Comparison of ENCODE assay signal across 8 mouse cellular contexts in the genomic region with DNA sequence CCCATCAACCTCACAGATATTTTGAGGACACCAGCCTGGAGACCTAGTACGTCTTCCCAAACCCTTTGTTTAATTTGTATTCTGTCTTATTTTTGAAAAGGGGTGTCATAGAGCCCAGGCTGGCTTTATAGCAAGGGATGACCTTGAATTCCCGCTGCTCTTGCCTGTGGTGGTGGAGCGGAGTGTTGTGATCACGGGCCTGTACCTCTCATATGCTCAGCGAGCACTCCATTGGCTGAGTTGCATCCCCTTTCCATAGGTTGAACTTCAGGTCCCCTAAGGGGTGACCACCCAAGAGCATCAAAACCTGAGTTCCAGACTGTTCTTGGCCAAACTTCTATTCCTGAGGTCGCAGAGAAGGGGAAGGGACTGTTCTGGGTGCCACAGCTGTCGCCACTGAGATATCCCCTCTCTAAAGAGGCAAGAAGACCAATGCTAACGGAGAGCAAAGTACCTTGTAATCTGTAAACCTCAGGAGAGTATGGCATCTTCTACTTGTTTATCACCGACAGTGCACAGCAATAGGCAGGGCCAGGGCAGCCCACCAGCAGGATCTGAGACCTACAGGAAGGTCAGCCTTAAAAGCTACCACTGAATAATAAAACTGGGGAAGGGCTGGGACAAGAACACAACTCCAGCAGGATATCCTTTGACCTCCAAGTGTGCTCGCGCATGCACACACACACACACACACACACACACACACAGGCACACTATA. TPM values are rescaled to one million over a fixed set of nuclear protein-coding genes. Genes with fewer than 3 reads are reported as not detected.
DNase-seq lines count a peak whose midpoint lies in the region; ATAC-seq and TF ChIP-seq lines count a peak whose summit lies in the region.

No protein-coding gene starts in this region.

- peak overlapping the region; percentile 25; the same call in 1 of the 2 replicates for H3K4me3 ChIP-seq in heart, postnatal 0 days (ENCODE audit: low read depth, low read length)
- no peak overlapping the region for H3K4me3 ChIP-seq in embryonic facial prominence, embryonic 11.5 days (ENCODE audit: low read depth, low read length)
- peak overlapping the region; percentile 10; the same call in 1 of the 2 replicates for H3K4me3 ChIP-seq in hindbrain, embryonic 12.5 days
- peak overlapping the region; percentile 39 for H3K4me3 ChIP-seq in midbrain, embryonic 10.5 days

- H3K9ac ChIP-seq in heart, postnatal 0 days (replicated peaks; ENCODE audit: low read depth, low read length) = no peak overlapping the region
- peak overlapping the region; percentile 30; the same call in 1 of the 2 replicates for H3K9ac ChIP-seq in embryonic facial prominence, embryonic 11.5 days (replicated peaks; ENCODE audit: low read length)
- 0 out of 2 replicates have a peak overlapping the region, but pooled peaks have one; percentile 19 for H3K9ac ChIP-seq in hindbrain, embryonic 12.5 days

- WGBS in heart, postnatal 0 days = 69% methylated on average over 11 of the region's 11 CpGs
- 77% methylated on average over 11 of the region's 11 CpGs for WGBS in embryonic facial prominence, embryonic 11.5 days
- 75% methylated on average over 11 of the region's 11 CpGs for WGBS in hindbrain, embryonic 12.5 days
- WGBS in midbrain, embryonic 10.5 days = 78% methylated on average over 11 of the region's 11 CpGs

- no peak for TF ChIP-seq CTCF in heart, postnatal 0 days (IDR thresholded peaks at IDR 0.05; ENCODE audit: low read depth)

- DNase-seq in heart, postnatal 0 days (ENCODE audit: low spot score) = no peak
- no peak for DNase-seq in heart, postnatal 4 days
- no peak for DNase-seq in embryonic facial prominence, embryonic 11.5 days (ENCODE audit: low spot score)
- DNase-seq in midbrain, embryonic 10.5 days (ENCODE audit: low spot score) = no peak
- no peak for DNase-seq in testis, postnatal 10 days (ENCODE audit: low spot score)
- DNase-seq in lung, postnatal 14 days = no peak
- no peak for DNase-seq in ovary, postnatal 10 days (ENCODE audit: low spot score)

- no peaks in the 10 kb centered on the region for H3K9me3 ChIP-seq in heart, postnatal 0 days (replicated peaks; ENCODE audit: control insufficient read depth, low read length)
- no peaks in the 10 kb centered on the region for H3K9me3 ChIP-seq in embryonic facial prominence, embryonic 11.5 days (replicated peaks; ENCODE audit: control insufficient read depth, low read length)
- no peaks in the 10 kb centered on the region for H3K9me3 ChIP-seq in hindbrain, embryonic 12.5 days (replicated peaks)
- H3K9me3 ChIP-seq in midbrain, embryonic 10.5 days (replicated peaks) = no peaks in the 10 kb centered on the region

- H3K4me1 ChIP-seq in heart, postnatal 0 days (ENCODE audit: control insufficient read depth, insufficient read depth) = peaks cover 19% of the 10 kb centered on the region; the same call in 1 of the 2 replicates
- H3K4me1 ChIP-seq in embryonic facial prominence, embryonic 11.5 days (ENCODE audit: control insufficient read depth, insufficient read depth, low read length) = 0 out of 2 replicates have a peak, but pooled peaks cover 3% of the 10 kb centered on the region
- peaks cover 14% of the 10 kb centered on the region for H3K4me1 ChIP-seq in hindbrain, embryonic 12.5 days
- peaks cover 19% of the 10 kb centered on the region for H3K4me1 ChIP-seq in midbrain, embryonic 10.5 days

- peak overlapping the region; percentile 53 for H3K4me2 ChIP-seq in heart, postnatal 0 days (ENCODE audit: low read depth, low read length)
- H3K4me2 ChIP-seq in embryonic facial prominence, embryonic 11.5 days (ENCODE audit: low read depth, low read length) = no peak overlapping the region; the same call in 1 of the 2 replicates
- peak overlapping the region; percentile 44 for H3K4me2 ChIP-seq in hindbrain, embryonic 12.5 days (replicated peaks)

- no peaks in the 10 kb centered on the region for H3K27me3 ChIP-seq in heart, postnatal 0 days (ENCODE audit: control insufficient read depth, insufficient read depth, low read length)
- H3K27me3 ChIP-seq in embryonic facial prominence, embryonic 11.5 days (ENCODE audit: control insufficient read depth, insufficient read depth, low read length) = no peaks in the 10 kb centered on the region
- H3K27me3 ChIP-seq in hindbrain, embryonic 12.5 days = no peaks in the 10 kb centered on the region
- no peaks in the 10 kb centered on the region for H3K27me3 ChIP-seq in midbrain, embryonic 10.5 days (ENCODE audit: low read depth, poor library complexity, severe bottlenecking)

- H3K27ac ChIP-seq in heart, postnatal 0 days (ENCODE audit: low read depth) = peak overlapping the region; percentile 28; the same call in 1 of the 2 replicates
- no peak overlapping the region for H3K27ac ChIP-seq in embryonic facial prominence, embryonic 11.5 days (replicated peaks; ENCODE audit: low read depth, low read length)
- H3K27ac ChIP-seq in hindbrain, embryonic 12.5 days = no peak overlapping the region; the same call in 1 of the 2 replicates
- H3K27ac ChIP-seq in midbrain, embryonic 10.5 days (replicated peaks) = peak overlapping the region; percentile 89

- ATAC-seq in heart, postnatal 0 days (ENCODE audit: insufficient read depth, low read depth) = no peak
- ATAC-seq in embryonic facial prominence, embryonic 11.5 days (replicated peaks; ENCODE audit: insufficient number of reproducible peaks, low FRiP score, low TSS enrichment, low read depth) = no peak
- peak; percentile 30; the same call in 1 of the 2 replicates for ATAC-seq in hindbrain, embryonic 12.5 days (ENCODE audit: low FRiP score)

- no peaks in the 10 kb centered on the region for H3K36me3 ChIP-seq in heart, postnatal 0 days (replicated peaks; ENCODE audit: control insufficient read depth, insufficient read depth, low read length)
- H3K36me3 ChIP-seq in embryonic facial prominence, embryonic 11.5 days (replicated peaks; ENCODE audit: control insufficient read depth, insufficient read depth, low read depth, low read length) = no peaks in the 10 kb centered on the region
- no peaks in the 10 kb centered on the region for H3K36me3 ChIP-seq in hindbrain, embryonic 12.5 days
- H3K36me3 ChIP-seq in midbrain, embryonic 10.5 days = no peaks in the 10 kb centered on the region

- no peak for TF ChIP-seq EP300 in heart, postnatal 0 days (IDR thresholded peaks at IDR 0.05; ENCODE audit: low read depth)

RNA-seq across cellular contexts. Expression of gene Sgca, which starts 3.5 kb away (rescaled TPM):
- total RNA-seq in heart, postnatal 0 days (2014; rRNA removed; ENCODE audit: low replicate concordance) = 47.5 and 313 TPM in 2 replicates
- polyA plus RNA-seq in heart, postnatal 0 days (2015; fragmentation: Nextera tagmentation; extraction: Ambion mirVana) = 62.2 and 62.4 TPM in 2 replicates
- 10 to 100 TPM; 67.0 to 89.1 TPM for total RNA-seq in heart, postnatal 4 days (2021)
- 0.38 and 0.84 TPM in 2 replicates for polyA plus RNA-seq in embryonic facial prominence, embryonic 11.5 days (2014; fragmentation: Nextera tagmentation; extraction: Ambion mirVana)
- 0.43 and 1.5 TPM in 2 replicates for polyA plus RNA-seq in hindbrain, embryonic 12.5 days (2016; fragmentation: Nextera tagmentation; extraction: Ambion mirVana)
- 0.20 TPM in 1 of 2 replicates, not detected in the other for polyA plus RNA-seq in midbrain, embryonic 10.5 days (2016; fragmentation: Nextera tagmentation; extraction: Ambion mirVana)

RNA-seq across cellular contexts. Expression of gene Ppp1r9b, which starts 11.2 kb away (rescaled TPM):
- total RNA-seq in heart, postnatal 0 days (2014; rRNA removed; ENCODE audit: low replicate concordance) = 27.6 and 38.6 TPM in 2 replicates
- 4.5 and 4.7 TPM in 2 replicates for polyA plus RNA-seq in heart, postnatal 0 days (2015; fragmentation: Nextera tagmentation; extraction: Ambion mirVana)
- 10 to 100 TPM; 45.3 to 46.3 TPM for total RNA-seq in heart, postnatal 4 days (2021)
- polyA plus RNA-seq in embryonic facial prominence, embryonic 11.5 days (2014; fragmentation: Nextera tagmentation; extraction: Ambion mirVana) = 9.9 and 10.5 TPM in 2 replicates
- polyA plus RNA-seq in hindbrain, embryonic 12.5 days (2016; fragmentation: Nextera tagmentation; extraction: Ambion mirVana) = 16.8 and 18.5 TPM in 2 replicates
- polyA plus RNA-seq in midbrain, embryonic 10.5 days (2016; fragmentation: Nextera tagmentation; extraction: Ambion mirVana) = 8.6 and 9.0 TPM in 2 replicates

RNA-seq across cellular contexts. Expression of gene Hils1, which starts 12.2 kb away (rescaled TPM):
- total RNA-seq in heart, postnatal 0 days (2014; rRNA removed; ENCODE audit: low replicate concordance) = not detected in 2 replicates
- 0.27 TPM in 1 of 2 replicates, not detected in the other for polyA plus RNA-seq in heart, postnatal 0 days (2015; fragmentation: Nextera tagmentation; extraction: Ambion mirVana)
- not detected for total RNA-seq in heart, postnatal 4 days (2021)
- not detected in 2 replicates for polyA plus RNA-seq in embryonic facial prominence, embryonic 11.5 days (2014; fragmentation: Nextera tagmentation; extraction: Ambion mirVana)
- polyA plus RNA-seq in hindbrain, embryonic 12.5 days (2016; fragmentation: Nextera tagmentation; extraction: Ambion mirVana) = not detected in 2 replicates
- polyA plus RNA-seq in midbrain, embryonic 10.5 days (2016; fragmentation: Nextera tagmentation; extraction: Ambion mirVana) = not detected in 2 replicates

RNA-seq across cellular contexts. Expression of gene Samd14, which starts 30.1 kb away (rescaled TPM):
- total RNA-seq in heart, postnatal 0 days (2014; rRNA removed; ENCODE audit: low replicate concordance) = 6.2 and 9.5 TPM in 2 replicates
- 4.6 and 4.8 TPM in 2 replicates for polyA plus RNA-seq in heart, postnatal 0 days (2015; fragmentation: Nextera tagmentation; extraction: Ambion mirVana)
- total RNA-seq in heart, postnatal 4 days (2021) = 1 to 10 TPM; 9.1 to 9.5 TPM
- polyA plus RNA-seq in embryonic facial prominence, embryonic 11.5 days (2014; fragmentation: Nextera tagmentation; extraction: Ambion mirVana) = 31.1 and 33.9 TPM in 2 replicates
- 94.6 and 106 TPM in 2 replicates for polyA plus RNA-seq in hindbrain, embryonic 12.5 days (2016; fragmentation: Nextera tagmentation; extraction: Ambion mirVana)
- 40.8 and 58.6 TPM in 2 replicates for polyA plus RNA-seq in midbrain, embryonic 10.5 days (2016; fragmentation: Nextera tagmentation; extraction: Ambion mirVana)

RNA-seq across cellular contexts. Expression of gene Col1a1, which starts 43.6 kb away (rescaled TPM):
- 263 and 322 TPM in 2 replicates for total RNA-seq in heart, postnatal 0 days (2014; rRNA removed; ENCODE audit: low replicate concordance)
- 334 and 345 TPM in 2 replicates for polyA plus RNA-seq in heart, postnatal 0 days (2015; fragmentation: Nextera tagmentation; extraction: Ambion mirVana)
- total RNA-seq in heart, postnatal 4 days (2021) = 100 to 1,000 TPM; 861 to 965 TPM
- polyA plus RNA-seq in embryonic facial prominence, embryonic 11.5 days (2014; fragmentation: Nextera tagmentation; extraction: Ambion mirVana) = 93.8 and 109 TPM in 2 replicates
- 508 and 685 TPM in 2 replicates for polyA plus RNA-seq in hindbrain, embryonic 12.5 days (2016; fragmentation: Nextera tagmentation; extraction: Ambion mirVana)
- 85.4 and 177 TPM in 2 replicates for polyA plus RNA-seq in midbrain, embryonic 10.5 days (2016; fragmentation: Nextera tagmentation; extraction: Ambion mirVana)

Comparison
In these comparisons a context has a peak if more than half of its experiments do, and no peak if none do; other contexts are left out.
1. H3K27ac ChIP-seq: peak in heart, postnatal 0 days (single experiment) and midbrain, embryonic 10.5 days (single experiment); none in embryonic facial prominence, embryonic 11.5 days (single experiment) and hindbrain, embryonic 12.5 days (single experiment).
2. RNA of gene Sgca, which starts 3.5 kb away (polyA plus RNA-seq): 62.2 to 62.4 TPM in heart, postnatal 0 days; 0.38 to 0.84 TPM in embryonic facial prominence, embryonic 11.5 days, 0.43 to 1.5 TPM in hindbrain, embryonic 12.5 days and 0.20 TPM in midbrain, embryonic 10.5 days; every median in the first group is over 10 times any median in the second.